Mouse (Mus musculus): Measurements from ENCODE around the gene Mecom.

Gene Mecom

GRCm38 (mm10) chr3:30132981-30133380 is 414.8 kb downstream of the Mecom start:
- DNase-seq = no peak

GRCm38 (mm10) chr3:30132370-30132769 is 415.4 kb downstream of the Mecom start:
- no peak for DNase-seq

GRCm38 (mm10) chr3:30130495-30130894 is 417.3 kb downstream of the Mecom start:
- no peak for DNase-seq

GRCm38 (mm10) chr3:30122618-30123017 is 425.2 kb downstream of the Mecom start:
- DNase-seq = no peak

- DNase-seq = no peak
Observed at GRCm38 (mm10) chr3:30120790-30121512, 426.9 kb downstream of the Mecom start.

GRCm38 (mm10) chr3:30118594-30119297 is 429.1 kb downstream of the Mecom start:
- no peak for DNase-seq

GRCm38 (mm10) chr3:30113249-30113770 is 434.5 kb downstream of the Mecom start:
- no peak for DNase-seq

GRCm38 (mm10) chr3:30107945-30108670 is 439.7 kb downstream of the Mecom start:
- no peak for DNase-seq

GRCm38 (mm10) chr3:30106481-30106880 is 441.3 kb downstream of the Mecom start:
- DNase-seq = no peak

- DNase-seq = no peak
Observed at GRCm38 (mm10) chr3:30105859-30106258, 441.9 kb downstream of the Mecom start.

GRCm38 (mm10) chr3:30105194-30105823 is 442.5 kb downstream of the Mecom start:
- DNase-seq = no peak

- no peak for DNase-seq
Observed at GRCm38 (mm10) chr3:30104515-30105098, 443.2 kb downstream of the Mecom start.

GRCm38 (mm10) chr3:30101146-30101545 is 446.7 kb downstream of the Mecom start:
- DNase-seq = no peak

GRCm38 (mm10) chr3:30097713-30098112 is 450.1 kb downstream of the Mecom start:
- DNase-seq = no peak

- no peak for DNase-seq
Observed at GRCm38 (mm10) chr3:30097129-30097528, 450.7 kb downstream of the Mecom start.

- no peak for DNase-seq
Observed at GRCm38 (mm10) chr3:30093005-30093404, 454.8 kb downstream of the Mecom start.

- no peak for DNase-seq
Observed at GRCm38 (mm10) chr3:30092481-30092880, 455.3 kb downstream of the Mecom start.

- no peak for DNase-seq
Observed at GRCm38 (mm10) chr3:30091860-30092259, 455.9 kb downstream of the Mecom start.

GRCm38 (mm10) chr3:30091401-30091800 is 456.4 kb downstream of the Mecom start:
- no peak for DNase-seq

GRCm38 (mm10) chr3:30086139-30086538 is 461.7 kb downstream of the Mecom start:
- DNase-seq = no peak

- no peak for DNase-seq
Observed at GRCm38 (mm10) chr3:30083842-30084241, 464.0 kb downstream of the Mecom start.

GRCm38 (mm10) chr3:30083268-30083667 is 464.5 kb downstream of the Mecom start:
- no peak for DNase-seq

GRCm38 (mm10) chr3:30080827-30081226 is 467.0 kb downstream of the Mecom start:
- no peak for DNase-seq
